Mouse (Mus musculus) spleen, adult 12 weeks (tissue): ENCODE data around the gene Icos.

Experiments used
- DNase-seq: peaks from one replicate; pipeline ENCODE4 v3.0.0; 2022; ENCODE audit warnings: low spot score

Gene Icos

DNA sequence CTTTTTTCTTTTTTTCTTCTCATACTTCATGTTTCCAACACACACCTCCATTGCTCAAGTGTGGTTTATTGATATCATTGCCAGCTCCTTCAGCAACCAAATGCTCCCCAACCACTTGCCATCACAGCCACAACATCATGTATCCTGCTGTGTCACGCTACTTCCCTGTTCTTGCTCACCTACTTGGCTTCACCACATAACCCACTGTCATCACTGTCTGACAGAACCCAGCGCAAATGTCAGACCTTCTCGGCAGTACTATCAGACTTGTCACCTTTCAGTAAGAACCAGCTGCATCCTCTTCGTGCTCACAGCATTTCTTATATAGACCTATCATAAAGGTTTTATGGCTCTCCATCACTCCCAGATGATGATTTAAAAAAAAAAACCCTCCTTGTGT lies 61.6 kb downstream of the Icos start:
- no peak for DNase-seq

DNA sequence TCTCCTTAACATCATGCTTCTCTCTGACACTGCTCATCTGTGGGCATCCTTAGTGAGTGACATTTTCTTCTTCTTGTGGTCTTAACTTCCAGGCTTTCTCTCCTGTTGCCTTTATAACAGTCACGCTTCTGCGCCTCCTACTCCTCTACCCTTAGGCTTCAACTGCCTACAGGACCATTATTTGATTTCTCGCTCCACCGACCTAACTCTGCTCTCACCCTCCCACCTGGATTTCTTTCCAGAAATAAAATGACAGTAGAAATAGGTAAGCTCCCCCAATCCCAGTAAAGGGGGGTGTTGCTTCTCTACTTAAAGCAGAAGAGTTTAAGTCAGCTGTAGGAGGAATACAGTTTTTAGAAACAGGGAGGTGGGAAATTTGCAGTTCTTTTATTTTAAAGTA lies 62.7 kb downstream of the Icos start:
- DNase-seq: no peak

DNA sequence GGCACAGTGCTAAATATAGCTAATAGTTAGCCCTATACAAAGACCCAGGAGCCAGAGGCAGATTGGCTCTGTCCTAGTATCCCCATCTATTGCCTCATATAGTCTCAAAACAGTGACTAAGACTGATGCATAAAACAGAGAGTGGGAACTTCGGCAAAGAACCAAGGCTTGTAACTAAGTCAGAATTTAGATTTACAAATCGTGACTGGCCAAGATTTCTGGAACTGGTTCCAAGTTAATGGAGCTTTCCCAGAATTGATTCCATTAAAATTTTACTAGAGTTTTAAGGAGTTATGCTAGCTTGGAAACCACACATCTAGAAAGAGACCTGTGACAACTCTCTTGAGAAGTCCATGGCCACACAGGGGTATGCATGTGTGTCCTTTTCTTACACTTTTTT lies 65.1 kb downstream of the Icos start:
- DNase-seq: no peak

DNA sequence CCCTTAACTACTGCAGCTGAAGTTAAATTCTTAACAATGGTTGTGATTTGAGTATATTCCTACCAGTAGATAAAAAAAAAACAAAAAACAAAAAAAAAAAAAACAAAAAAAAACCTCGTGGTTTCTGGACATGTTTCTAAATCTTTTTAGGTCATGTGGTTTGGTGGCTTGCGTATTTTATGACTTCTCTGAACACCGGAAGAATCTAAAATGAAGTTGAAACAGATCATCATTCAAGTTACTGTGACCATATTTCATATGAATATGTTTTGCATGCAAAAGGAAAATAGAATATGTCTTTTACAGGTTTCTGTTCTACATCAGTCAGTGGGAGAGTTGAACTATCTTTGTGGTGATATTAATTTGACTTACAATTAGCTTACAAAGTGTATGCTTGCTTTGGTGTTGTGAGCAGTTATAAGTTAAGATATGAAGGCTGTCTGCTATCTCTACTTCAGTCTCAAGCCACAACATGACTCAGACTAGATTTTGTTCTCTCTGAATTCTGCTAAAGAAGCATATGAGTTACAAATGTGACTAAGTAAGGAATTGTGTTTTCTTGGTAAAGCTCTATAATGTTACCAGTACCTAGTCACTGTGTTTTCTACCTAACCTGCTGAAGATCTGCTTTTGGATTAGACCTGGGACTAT lies 68.5 kb downstream of the Icos start:
- DNase-seq: no peak

DNA sequence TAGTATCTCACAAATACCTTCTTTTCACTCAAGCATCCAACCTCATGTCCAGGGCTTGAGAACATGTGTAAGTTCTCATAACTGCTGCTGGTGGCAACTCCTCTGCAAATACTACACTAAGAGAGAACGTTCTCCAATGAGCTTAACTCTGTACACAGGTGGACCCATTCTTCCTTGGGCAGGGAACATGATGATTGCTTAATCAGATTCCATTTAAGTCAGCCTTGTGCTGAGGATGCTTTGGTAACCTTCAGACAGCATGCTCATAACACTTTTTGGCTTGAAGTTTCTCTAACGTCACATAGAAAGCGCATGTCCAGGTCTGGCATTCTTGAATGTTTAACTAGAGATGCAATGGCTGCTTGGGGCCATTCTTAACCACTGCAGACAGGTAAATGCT lies 69.6 kb downstream of the Icos start:
- no peak for DNase-seq
